Mouse (Mus musculus) intestine, embryonic 15.5 days (tissue): ENCODE results near the gene Tex36. TPM values are rescaled to one million over a fixed set of nuclear protein-coding genes. Genes with fewer than 3 reads are reported as not detected.

Experiments used
- ATAC-seq: fragments of 200-750 bp; cut with Nextera tagmentation; 2 replicates; pipeline ENCODE4 v1.8.0; 2017; ENCODE audit warnings: moderate TSS enrichment, moderate library complexity
- H3K27ac ChIP-seq: fragments of 300-500 bp; sonication (generic); 2 replicates; pipeline ENCODE4 v1.5.1; 2015; ENCODE audit warnings: mild to moderate bottlenecking, inconsistent platforms
- H3K27me3 ChIP-seq: fragments of 300-500 bp; sonication (generic); replicated peaks from 2 replicates; pipeline ENCODE4 v1.6.1; 2015; ENCODE audit warnings: inconsistent platforms
- H3K36me3 ChIP-seq: fragments of 300-500 bp; sonication (generic); 2 replicates; pipeline ENCODE4 v1.6.1; 2015; ENCODE audit warnings: inconsistent platforms
- H3K4me1 ChIP-seq: fragments of 300-500 bp; sonication (generic); replicated peaks from 2 replicates; pipeline ENCODE4 v1.6.1; 2015; ENCODE audit warnings: inconsistent platforms
- H3K4me2 ChIP-seq: fragments of 300-500 bp; sonication (generic); replicated peaks from 2 replicates; pipeline ENCODE4 v1.6.1; 2015; ENCODE audit warnings: mild to moderate bottlenecking, inconsistent platforms
- H3K4me3 ChIP-seq: fragments of 300-500 bp; sonication (generic); replicated peaks from 2 replicates; pipeline ENCODE4 v1.5.1; 2015; ENCODE audit warnings: inconsistent platforms
- H3K9ac ChIP-seq: fragments of 300-500 bp; sonication (generic); 2 replicates; pipeline ENCODE4 v1.6.1; 2015; ENCODE audit warnings: inconsistent platforms
- H3K9me3 ChIP-seq: fragments of 300-500 bp; sonication (generic); 2 replicates; pipeline ENCODE4 v1.6.1; 2016; ENCODE audit warnings: inconsistent platforms
- WGBS: fragments of 180-500 bp; shearing (Covaris S2); methylation state at CpG from one replicate; pipeline ENCODE4 v1.1.7; 2015; 5-methylcytosine and 5-hydroxymethylcytosine counted together
- polyA plus RNA-seq: library from polyadenylated mRNA; unstranded; fragments of >200 nt; fragmentation: Nextera tagmentation; extraction: Ambion mirVana; gene quantifications from 2 replicates; pipeline ENCODE4 v1.2.1, GENCODE M21; 2015

Gene Tex36
- polyA plus RNA-seq, 1 experiment from 2014 or later: not detected

DNA sequence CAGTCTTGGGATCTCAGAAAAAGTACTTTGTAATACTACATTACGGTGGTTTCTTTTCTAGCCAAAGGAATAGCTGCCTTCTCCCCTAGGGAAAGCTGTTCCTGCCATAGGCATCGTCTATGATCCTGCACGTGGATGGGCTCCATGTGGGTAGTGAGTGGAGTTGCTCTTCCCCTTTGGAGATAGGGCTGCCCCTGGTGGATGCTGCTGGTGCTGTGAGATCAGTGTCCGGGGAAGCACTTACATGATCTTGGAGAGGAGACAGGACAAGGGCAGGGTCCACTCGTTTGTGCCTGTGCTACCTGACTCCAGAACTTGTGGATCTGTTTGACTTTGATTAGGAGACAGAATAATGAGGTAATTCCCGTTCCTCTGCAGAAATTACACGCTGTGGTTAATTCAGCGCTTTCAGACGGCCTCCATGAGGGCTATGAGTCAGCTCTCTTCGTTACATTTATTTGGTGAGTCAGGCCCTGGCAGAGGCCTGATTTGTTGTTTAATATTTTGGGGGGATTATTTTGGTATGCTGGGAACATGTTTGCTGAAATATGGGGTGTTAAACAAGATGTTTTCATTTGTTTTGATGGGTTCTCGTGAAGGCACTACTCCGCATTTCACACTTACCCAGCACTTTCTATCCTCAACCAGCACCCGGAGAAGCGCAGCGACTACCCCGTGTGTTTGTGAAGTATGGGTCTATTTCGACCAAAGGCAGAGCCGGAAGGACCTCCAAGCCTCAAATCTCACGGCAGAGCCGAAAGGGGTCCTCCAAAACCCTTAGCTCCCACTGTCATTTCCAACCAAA lies 22.3 kb downstream of the Tex36 start:
- H3K9ac ChIP-seq: no peak overlapping the region
- H3K4me2 ChIP-seq: no peak overlapping the region
- ATAC-seq: no peak
- 82% methylated on average over 20 of the region's 20 CpGs for WGBS
- H3K27ac ChIP-seq: no peak overlapping the region
- H3K4me3 ChIP-seq: no peak overlapping the region
- no peaks in the 10 kb centered on the region for H3K27me3 ChIP-seq
- no peaks in the 10 kb centered on the region for H3K36me3 ChIP-seq
- H3K4me1 ChIP-seq: peaks cover 7% of the 10 kb centered on the region; the same call in 1 of the 2 replicates
- no peaks in the 10 kb centered on the region for H3K9me3 ChIP-seq

DNA sequence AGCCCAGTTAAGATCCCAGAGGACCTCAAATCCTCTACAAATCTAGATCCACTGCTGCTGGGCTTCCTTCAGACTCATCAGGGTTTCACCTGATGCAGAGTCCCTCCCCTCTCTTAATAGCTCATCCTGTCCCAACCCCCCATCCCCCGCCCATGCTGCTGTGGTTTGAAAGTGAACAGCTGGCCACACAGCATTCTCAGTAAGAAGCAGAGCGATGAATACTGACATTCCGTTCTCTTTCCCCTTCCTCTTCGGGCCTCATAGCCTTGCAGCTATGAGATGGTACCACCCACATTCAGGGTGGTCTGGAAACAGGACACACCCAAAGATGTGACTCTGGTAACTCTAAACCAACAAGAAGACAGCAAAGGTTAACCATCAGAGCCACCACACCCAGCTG lies 25.1 kb downstream of the Tex36 start:
- no peaks in the 10 kb centered on the region for H3K9me3 ChIP-seq
- 0 out of 2 replicates have a peak, but pooled peaks have one; percentile 25 for ATAC-seq
- H3K4me3 ChIP-seq: no peak overlapping the region
- 14% methylated on average over 4 of the region's 4 CpGs for WGBS
- H3K36me3 ChIP-seq: no peaks in the 10 kb centered on the region
- H3K9ac ChIP-seq: no peak overlapping the region
- no peak overlapping the region for H3K4me2 ChIP-seq
- H3K27me3 ChIP-seq: no peaks in the 10 kb centered on the region
- no peak overlapping the region for H3K27ac ChIP-seq
- H3K4me1 ChIP-seq: peaks cover 7% of the 10 kb centered on the region; the same call in 1 of the 2 replicates

DNA sequence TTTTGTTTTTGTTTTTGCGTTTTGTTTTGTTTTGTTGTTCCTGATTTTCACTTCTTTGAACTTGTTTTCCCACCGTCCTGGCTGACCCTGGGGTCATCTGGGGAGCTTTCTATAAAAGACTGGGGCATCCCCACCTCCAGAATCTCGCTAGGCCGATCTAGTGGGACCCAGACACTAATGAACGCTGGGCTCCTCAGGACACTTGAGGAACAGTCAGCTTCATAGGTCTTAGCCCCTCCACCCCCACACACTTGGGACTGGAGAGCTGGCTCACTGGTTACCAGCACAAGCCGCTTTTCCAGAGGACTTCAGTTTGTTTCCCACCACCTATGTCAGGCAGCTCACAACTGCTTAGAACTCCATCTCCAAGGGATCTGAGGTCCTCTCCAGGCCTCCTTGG lies 25.7 kb downstream of the Tex36 start:
- 76% methylated on average over 6 of the region's 6 CpGs for WGBS
- Histone ChIP-seq H3K9ac (no peak overlapping the region), H3K36me3 (no peaks in the 10 kb centered on the region), H3K27ac (no peak overlapping the region), H3K4me1 (peaks cover 7% of the 10 kb centered on the region; the same call in 1 of the 2 replicates), H3K27me3 (no peaks in the 10 kb centered on the region), H3K4me2 (no peak overlapping the region), H3K4me3 (no peak overlapping the region), H3K9me3 (no peaks in the 10 kb centered on the region)
- no peak for ATAC-seq

DNA sequence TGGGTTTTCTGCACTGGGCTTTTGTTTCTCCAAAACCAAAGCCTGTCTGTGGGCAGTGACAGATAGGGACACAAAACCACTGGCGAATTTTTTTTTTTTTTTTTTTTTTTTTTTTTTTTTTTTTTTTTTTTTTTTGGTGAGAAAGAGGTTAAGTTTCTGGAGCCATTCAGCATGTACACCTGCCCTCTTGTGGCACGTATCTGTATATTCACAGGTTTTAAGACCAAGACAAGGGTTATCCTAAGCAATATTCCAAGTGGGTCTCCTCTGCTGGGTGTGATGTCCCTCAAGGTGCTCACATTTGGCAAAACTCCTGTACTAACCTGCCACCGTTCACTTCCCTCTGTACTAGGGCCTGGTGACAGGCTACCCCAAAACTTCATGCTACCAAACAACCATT lies 30.0 kb downstream of the Tex36 start:
- peaks cover 8% of the 10 kb centered on the region; the same call in 1 of the 2 replicates for H3K4me1 ChIP-seq
- no peaks in the 10 kb centered on the region for H3K9me3 ChIP-seq
- no peak overlapping the region for H3K27ac ChIP-seq
- H3K9ac ChIP-seq: no peak overlapping the region
- H3K4me3 ChIP-seq: no peak overlapping the region
- H3K36me3 ChIP-seq: no peaks in the 10 kb centered on the region
- no peak for ATAC-seq
- no peak overlapping the region for H3K4me2 ChIP-seq
- 41% methylated on average over 3 of the region's 3 CpGs for WGBS
- H3K27me3 ChIP-seq: no peaks in the 10 kb centered on the region

DNA sequence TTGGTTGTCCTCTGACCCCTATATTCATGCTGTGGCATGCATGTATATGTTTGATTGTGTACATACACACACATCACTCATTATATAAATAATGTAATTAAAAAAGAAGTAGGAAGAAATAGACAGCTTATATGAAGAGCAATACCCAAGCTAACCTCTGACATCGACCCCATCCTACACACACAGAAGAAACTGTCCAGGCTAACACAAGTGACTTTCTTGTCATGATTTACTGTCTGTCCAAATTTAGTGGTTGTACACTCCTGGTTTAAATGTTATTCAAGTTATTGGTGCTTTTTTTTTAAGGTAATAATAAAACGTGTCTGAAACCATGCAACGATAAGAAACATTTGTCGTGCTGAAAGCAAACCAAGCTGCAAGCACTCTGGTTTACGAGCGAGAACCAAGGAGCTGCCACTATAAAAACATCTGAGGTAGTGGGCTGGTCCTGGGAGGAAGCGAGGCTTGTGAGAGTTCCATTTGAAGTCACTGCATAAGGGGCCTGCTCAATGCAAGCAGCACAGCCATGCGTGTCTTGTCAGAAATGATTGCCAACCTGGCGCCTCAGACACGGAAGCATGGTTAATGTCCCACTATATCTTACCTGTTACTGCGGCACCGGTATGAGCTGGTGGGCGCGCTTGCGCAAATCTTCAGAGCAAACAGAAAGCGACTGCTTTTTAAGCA lies 32.6 kb downstream of the Tex36 start:
- Histone ChIP-seq H3K4me3 (no peak overlapping the region), H3K4me2 (peak overlapping the region; percentile 36; the same call in 1 of the 2 replicates), H3K27me3 (no peaks in the 10 kb centered on the region), H3K9ac (no peak overlapping the region), H3K36me3 (no peaks in the 10 kb centered on the region), H3K9me3 (no peaks in the 10 kb centered on the region), H3K4me1 (0 out of 2 replicates have a peak, but pooled peaks cover 5% of the 10 kb centered on the region), H3K27ac (no peak overlapping the region)
- WGBS: 53% methylated on average over 16 of the region's 16 CpGs
- no peak for ATAC-seq

DNA sequence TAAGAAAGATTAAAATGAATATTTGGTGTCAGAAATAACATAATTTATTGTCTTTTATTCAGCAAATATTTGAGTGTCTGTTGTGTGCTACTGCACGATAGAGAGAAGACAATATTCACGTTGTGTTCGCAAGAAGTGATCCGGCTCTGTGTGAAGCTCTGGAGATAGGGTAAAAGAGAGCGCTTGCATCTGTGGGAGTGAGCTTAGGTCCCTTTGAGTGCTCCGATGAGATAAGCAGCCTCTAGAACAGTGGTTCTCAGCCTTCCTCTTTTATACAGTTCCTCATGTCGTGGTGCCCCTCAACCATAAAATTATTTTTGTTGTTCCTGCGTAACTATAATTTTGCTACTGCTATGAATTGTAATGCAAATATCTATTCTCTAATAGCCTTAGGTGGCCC lies 37.4 kb downstream of the Tex36 start:
- WGBS: 85% methylated on average over 8 of the region's 8 CpGs
- no peak overlapping the region for H3K27ac ChIP-seq
- no peak for ATAC-seq
- no peaks in the 10 kb centered on the region for H3K4me1 ChIP-seq
- no peaks in the 10 kb centered on the region for H3K36me3 ChIP-seq
- H3K9me3 ChIP-seq: no peaks in the 10 kb centered on the region
- H3K4me3 ChIP-seq: no peak overlapping the region
- H3K9ac ChIP-seq: no peak overlapping the region
- no peak overlapping the region for H3K4me2 ChIP-seq
- no peaks in the 10 kb centered on the region for H3K27me3 ChIP-seq

DNA sequence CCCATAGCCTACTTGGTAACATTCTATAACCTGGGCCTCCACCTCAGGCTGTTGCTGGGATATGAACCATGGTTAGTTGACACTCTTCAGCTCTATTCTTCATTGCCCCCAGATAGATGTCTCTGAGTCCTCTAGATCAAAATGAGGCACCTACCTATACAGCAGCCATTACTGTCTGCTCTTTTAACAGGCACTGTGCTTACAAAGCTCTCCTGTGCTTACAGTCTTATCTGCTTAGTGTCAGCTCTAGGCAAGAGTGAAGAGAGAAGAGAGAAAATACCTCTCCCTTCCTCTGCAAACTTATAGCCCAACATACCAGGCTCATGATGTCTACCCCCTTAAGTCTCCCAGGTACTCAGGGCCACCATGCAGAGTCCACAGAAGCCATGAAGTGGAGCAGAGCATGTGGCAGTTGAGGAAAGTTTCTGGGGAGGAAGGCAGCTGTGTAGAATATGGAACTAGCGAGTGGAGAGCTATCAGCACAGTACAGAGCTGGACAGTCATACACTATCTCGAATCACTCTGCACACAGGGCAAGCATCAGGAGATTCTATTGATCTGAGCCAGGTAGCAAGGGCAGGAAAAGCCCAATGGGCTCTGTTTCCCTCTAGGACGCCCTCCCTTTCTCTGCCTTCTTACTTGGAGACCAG lies 38.7 kb downstream of the Tex36 start:
- Histone ChIP-seq H3K27ac (no peak overlapping the region), H3K9ac (no peak overlapping the region), H3K9me3 (no peaks in the 10 kb centered on the region), H3K27me3 (no peaks in the 10 kb centered on the region), H3K36me3 (no peaks in the 10 kb centered on the region), H3K4me3 (no peak overlapping the region), H3K4me1 (no peaks in the 10 kb centered on the region), H3K4me2 (no peak overlapping the region)
- WGBS: 79% methylated on average over 3 of the region's 3 CpGs
- ATAC-seq: no peak

DNA sequence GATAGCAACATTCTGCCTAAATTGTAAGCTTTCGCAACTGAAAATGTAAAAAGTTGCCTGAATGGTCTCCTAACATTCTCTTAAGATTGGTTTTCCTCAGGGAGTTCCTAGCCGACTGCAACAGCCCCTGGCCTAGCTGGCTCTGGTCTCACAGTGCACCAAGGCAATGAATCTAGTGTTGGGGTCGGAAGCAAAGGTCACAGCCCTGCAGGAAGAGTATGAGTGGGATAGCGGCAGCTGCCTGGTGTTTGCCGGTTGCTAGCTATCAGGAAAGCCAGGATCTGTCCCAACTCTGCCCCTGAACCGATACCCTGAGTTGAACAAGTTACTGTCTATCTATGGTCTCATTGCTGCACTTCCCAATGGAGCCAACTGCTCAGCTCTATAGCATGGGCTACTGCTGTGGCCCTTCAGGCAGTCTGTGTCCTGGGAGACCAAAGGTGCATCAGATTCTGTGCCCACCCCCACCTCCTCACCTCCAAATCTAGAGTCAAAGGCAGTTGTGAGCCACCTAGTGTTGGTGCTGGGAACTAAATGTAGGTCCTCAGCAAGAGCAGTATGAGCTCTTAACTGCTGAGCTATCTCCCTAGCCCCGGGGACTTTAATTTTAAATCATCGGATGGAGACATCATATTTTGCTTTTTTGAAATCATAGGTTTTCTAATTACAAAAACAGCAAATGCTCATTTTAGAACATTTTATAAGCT lies 46.0 kb downstream of the Tex36 start:
- ATAC-seq: no peak
- Histone ChIP-seq H3K9me3 (no peaks in the 10 kb centered on the region), H3K27me3 (no peaks in the 10 kb centered on the region), H3K4me3 (no peak overlapping the region), H3K4me1 (0 out of 2 replicates have a peak, but pooled peaks cover 4% of the 10 kb centered on the region), H3K27ac (no peak overlapping the region), H3K9ac (no peak overlapping the region), H3K36me3 (no peaks in the 10 kb centered on the region), H3K4me2 (no peak overlapping the region)
- WGBS: 49% methylated on average over 8 of the region's 8 CpGs

DNA sequence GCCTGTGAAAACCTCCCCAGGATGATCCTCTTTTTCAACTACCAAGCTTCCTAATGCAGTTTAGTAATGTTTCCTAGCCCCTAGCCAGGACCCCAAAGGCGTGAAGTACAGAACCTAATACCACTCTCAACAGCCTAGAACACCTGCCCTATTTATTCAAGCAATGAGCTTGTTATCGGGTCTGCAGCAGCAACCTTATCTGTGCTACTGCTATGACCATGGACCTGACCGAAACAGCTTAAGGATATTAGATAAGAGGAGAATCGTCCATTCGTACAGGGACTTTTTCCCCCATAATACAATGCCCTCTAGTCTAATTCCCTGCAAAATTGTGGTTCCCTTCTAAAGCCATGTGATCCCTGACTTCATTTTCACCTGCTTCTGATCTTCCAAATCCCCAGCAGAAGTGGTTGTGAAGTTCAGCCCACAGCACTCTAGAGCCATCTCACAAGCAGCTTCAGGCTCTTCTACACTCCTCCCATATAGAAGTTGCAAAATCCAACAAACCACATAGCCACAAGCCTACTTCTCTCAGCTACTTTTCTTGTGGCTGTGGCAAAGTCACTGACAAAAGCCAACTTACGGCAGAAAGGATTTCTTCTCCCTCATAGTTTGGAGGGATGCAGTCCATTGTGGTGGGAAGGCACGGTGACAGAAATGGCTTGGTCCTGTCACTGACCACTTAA lies 49.5 kb downstream of the Tex36 start:
- Histone ChIP-seq H3K4me1 (0 out of 2 replicates have a peak, but pooled peaks cover 4% of the 10 kb centered on the region), H3K9ac (no peak overlapping the region), H3K27ac (no peak overlapping the region), H3K4me3 (no peak overlapping the region), H3K4me2 (no peak overlapping the region), H3K9me3 (no peaks in the 10 kb centered on the region), H3K27me3 (no peaks in the 10 kb centered on the region), H3K36me3 (no peaks in the 10 kb centered on the region)
- no peak for ATAC-seq
- WGBS: 79% methylated on average over 7 of the region's 7 CpGs

DNA sequence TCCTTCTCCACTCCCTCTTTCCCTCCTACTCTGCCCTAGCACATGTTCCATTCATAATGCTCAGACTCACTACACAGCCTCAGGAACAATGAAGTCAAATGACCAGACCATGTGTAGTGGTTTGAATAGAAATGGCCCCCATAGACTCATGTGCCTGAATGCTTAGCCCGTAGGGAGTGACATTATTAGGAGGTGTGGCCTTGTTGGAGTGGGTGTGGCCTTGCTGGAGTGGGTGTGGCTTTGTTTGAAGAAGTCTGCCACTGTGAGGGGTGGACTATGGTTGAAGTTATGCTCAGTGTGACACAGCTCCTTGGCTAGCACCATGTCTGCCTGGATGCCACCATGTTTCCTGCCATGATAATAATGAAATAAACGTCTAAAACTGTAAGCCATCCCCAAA lies 51.0 kb downstream of the Tex36 start:
- no peaks in the 10 kb centered on the region for H3K27me3 ChIP-seq
- no peak overlapping the region for H3K4me3 ChIP-seq
- H3K9me3 ChIP-seq: no peaks in the 10 kb centered on the region
- H3K4me2 ChIP-seq: no peak overlapping the region
- H3K9ac ChIP-seq: no peak overlapping the region
- 68% methylated on average over 2 of the region's 2 CpGs for WGBS
- no peak for ATAC-seq
- H3K36me3 ChIP-seq: no peaks in the 10 kb centered on the region
- 0 out of 2 replicates have a peak, but pooled peaks cover 3% of the 10 kb centered on the region for H3K4me1 ChIP-seq
- H3K27ac ChIP-seq: no peak overlapping the region

DNA sequence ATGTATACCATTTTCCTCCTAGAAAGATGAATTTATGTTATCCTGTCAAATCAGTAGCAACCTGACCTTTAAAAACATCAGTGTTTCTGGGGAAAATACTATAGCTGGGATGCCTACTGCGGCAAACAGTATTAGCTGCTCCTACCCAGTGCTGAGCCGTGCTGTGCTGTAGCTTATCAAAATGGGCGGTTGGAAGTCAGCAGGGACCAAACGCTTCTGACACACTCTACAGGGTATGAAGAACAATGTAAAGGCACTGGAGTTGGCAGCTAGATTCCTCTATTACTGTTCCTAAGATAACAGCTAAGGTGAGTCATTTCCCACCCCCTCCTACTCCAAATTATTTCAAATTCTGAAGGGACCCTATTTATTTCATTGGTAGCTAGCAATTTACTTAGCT lies 53.5 kb downstream of the Tex36 start:
- no peak overlapping the region for H3K27ac ChIP-seq
- 78% methylated on average over 4 of the region's 4 CpGs for WGBS

More for the DNA sequence above, 53.5 kb downstream of the Tex36 start:
- Histone ChIP-seq H3K9ac (no peak overlapping the region), H3K4me3 (no peak overlapping the region), H3K4me2 (no peak overlapping the region), H3K36me3 (no peaks in the 10 kb centered on the region), H3K9me3 (no peaks in the 10 kb centered on the region), H3K4me1 (no peaks in the 10 kb centered on the region), H3K27me3 (no peaks in the 10 kb centered on the region)
- no peak for ATAC-seq
